Mouse (Mus musculus) left cerebral cortex, postnatal 36 days (tissue): ENCODE data around the gene Eno3. TPM values are rescaled to one million over a fixed set of nuclear protein-coding genes. Genes with fewer than 3 reads are reported as not detected.

ENCODE experiments used
- DNase-seq, 2 experiments: peaks; one replicate each; pipeline ENCODE4 v3.0.0; 2021 to 2022; ENCODE audit warnings: low spot score in 2 of 2, mixed read lengths in 1 of 2
- intact Hi-C: fragments of 180-260 bp; cut with DNase I; formaldehyde crosslinking; loops from one replicate; pipeline ENCODE4 v1.15.1; 2025
- total RNA-seq, 2 experiments: library from RNA; stranded (reverse); gene quantifications; 2 replicates each; pipeline ENCODE4 v1.2.3; 2021

The Eno3 gene
- total RNA-seq, result 1 to 10 TPM; 9.5 to 9.6 TPM

DNA sequence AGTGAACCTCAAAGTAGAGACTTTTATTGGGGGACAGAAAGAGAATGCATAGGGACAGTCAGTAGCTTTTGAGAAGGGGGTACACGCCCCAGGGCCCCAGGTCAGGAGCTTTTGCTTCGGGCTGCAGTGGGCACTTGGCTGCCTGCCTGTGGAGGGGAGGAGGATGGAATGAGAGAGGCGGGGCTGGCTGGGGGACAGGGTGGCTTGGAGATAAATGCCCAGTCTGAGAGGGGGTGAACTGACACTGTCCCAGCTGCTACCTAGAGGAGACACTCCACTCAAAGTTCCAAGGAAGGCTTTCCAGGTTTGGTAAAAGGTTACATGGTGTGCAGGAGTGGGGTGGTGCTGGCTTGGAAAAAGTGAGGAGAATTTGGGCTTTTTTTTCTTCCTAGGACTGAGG lies at the start of gene Eno3:
TSS of gene Eno3 (plus strand) at position 239 of the 400 bp plus-strand sequence.
- no peak for DNase-seq
- intact Hi-C loops, result no loop called here

DNA sequence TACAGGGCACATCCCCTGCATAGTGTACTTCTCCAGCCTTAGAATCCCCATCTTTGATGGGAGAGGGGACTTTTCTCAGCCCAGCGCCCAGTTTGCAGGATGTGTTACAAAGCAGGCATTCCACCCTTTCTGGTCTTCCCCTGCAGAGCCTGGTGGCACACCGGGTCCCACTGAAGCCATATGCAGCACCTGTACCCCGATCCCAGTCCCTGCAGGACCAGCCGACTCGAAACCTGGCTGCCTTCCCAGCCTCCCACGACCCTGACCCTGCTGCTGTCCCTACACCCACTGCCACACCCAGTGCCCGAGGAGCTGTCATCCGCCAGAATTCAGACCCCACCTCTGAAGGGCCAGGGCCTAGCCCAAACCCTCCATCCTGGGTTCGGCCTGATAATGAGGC lies 49.4 kb upstream of the Eno3 start:
- intact Hi-C loops, result loop anchor here (5.0 kb wide), 1 partner anchor 70 kb away; no protein-coding TSS in a partner anchor
- no peak for DNase-seq

DNA sequence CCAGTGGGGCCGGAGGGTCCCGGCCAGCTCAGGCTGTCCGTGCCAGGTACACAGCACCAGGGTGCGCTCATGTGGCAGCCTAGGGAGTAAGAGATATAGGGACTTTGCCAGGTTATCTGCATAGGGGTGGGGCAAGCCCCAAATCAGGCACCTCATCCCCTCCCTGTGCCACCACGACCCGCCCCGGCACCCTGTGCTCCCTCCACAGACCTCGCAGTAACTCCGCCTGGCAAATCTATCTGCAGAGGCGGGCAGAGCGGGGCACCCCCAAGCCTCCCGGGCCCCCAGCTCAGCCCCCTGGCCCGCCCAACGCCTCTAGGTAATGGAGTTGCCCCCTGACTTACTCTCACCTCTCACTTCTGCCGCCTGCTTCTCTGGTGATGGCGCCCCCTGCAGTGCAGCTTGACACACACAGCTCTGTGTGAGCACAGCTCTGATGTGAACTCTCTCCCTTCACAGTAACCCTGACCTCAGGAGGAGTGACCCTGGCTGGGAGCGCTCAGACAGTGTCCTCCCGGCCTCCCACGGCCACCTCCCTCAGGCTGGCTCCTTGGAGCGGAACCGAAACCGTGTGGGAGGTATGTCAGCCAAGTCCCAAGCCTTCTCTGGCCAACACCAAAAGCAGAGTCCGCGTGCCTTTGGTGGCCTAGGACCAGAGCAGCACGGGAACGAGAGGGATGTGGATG lies 48.5 kb upstream of the Eno3 start:
- intact Hi-C loops, result loop anchor here (5.0 kb wide), 1 partner anchor 71 kb away; no protein-coding TSS in a partner anchor
- DNase-seq, result no peak

DNA sequence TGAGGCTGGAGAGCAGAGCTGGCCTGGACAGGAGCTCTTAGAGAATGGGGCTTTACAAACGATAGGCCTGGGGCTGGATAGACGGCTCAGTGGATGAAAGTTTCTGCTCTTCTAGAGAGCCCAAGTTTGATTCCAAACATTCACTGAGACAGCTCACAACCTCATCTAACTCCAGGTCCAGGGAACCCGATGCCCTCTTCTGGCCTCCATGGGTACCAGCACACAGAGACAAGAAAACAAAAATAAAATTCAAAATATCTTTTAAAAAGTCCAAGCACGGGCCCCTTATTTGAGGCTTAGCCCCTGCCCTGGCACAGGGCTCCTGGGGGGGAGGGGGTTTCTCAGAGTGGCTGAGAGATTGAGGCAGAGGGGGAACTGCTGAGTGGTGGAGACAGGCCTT lies 46.2 kb upstream of the Eno3 start:
- DNase-seq, result no peak
- intact Hi-C loops, result no loop called here

DNA sequence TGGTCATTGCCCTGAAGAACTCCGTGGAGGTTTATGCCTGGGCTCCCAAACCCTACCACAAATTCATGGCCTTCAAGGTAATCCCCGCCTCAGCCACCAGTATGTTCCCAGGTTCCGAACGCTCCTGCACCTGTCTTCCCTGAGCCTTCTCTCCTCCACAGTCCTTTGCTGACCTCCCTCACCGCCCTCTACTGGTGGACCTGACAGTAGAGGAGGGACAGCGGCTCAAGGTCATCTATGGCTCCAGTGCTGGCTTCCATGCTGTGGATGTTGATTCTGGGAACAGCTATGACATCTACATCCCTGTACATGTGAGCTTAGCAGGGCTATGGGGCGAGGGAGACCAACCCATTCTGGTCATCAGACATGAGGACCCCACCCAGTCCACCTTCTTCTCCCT lies 44.5 kb upstream of the Eno3 start:
- intact Hi-C loops, result no loop called here
- no peak for DNase-seq

DNA sequence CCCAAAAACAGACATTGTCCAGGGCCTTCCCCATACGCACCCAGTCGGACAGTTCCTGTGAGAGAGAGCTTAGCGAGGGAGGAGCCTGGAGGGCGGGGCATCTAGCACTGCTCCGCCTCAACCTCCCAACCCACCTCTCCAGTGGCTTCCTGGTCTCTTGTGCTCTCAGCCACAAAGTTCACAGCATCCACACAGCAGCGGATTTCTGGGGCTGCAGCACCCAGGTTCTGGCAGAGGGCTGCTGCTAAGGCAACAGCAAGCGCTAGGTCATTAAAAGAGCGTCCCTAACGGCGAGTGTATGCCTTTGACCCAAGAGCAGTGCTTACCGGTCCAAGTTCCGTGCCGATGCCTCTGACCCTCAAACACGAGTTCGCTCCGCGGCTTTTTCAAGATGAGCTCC lies 41.9 kb upstream of the Eno3 start:
- no peak for DNase-seq
- intact Hi-C loops, result no loop called here

DNA sequence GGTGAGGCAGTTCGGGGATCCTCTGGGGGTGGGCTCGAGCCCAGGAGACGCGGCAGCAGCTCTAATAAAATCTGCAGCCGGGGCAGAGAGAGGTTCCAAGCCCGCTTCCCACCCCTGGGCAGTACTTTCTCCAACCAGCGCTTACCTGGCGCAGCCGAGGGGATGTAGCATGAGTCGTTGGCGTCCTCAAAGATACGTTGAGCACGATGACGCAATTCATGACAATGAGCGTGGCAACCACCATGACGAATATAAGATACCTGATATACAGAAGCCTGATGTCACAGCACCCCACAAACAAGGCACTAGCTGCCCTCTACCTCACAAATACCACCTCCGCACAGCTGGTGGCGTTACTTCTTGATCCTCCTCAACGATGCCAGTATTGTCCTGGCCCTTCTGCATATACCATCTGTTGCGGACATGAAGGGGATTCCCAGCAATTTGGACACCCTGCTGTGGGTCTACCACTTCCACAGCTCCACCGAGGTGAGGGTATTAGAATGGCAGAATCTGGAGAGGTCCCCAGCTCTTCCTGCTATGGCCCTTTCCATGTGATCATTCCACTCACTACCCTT lies 41.4 kb upstream of the Eno3 start, which contains the start of gene 4930544D05Rik:
TSS of gene 4930544D05Rik (plus strand) at position 333 of the 578 bp plus-strand sequence.
- intact Hi-C loops, result no loop called here
- no peak for DNase-seq

DNA sequence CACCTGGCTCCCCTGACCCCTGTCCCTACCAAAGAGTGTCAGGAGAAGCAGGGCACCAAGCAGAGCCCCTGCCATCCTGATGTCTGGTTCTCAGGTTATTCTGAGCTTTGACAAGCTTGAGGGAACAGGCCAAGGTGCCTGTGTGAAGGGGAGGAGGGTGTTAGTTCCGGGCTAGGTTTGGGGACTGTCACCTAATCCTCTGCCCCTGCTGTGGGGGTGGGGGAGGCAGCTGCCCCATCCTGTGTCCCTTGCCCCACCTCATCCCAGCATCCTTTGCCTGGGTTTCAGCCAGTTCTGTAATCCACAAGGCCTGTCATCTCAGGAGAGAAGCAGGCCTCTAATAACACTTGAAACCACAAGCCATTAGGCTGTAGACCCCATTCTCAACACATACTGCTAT lies 37.9 kb upstream of the Eno3 start, which contains the start of gene Chrne:
TSS of gene Chrne (minus strand) at position 116 of the 400 bp plus-strand sequence.
- intact Hi-C loops, result no loop called here
- no peak for DNase-seq

DNA sequence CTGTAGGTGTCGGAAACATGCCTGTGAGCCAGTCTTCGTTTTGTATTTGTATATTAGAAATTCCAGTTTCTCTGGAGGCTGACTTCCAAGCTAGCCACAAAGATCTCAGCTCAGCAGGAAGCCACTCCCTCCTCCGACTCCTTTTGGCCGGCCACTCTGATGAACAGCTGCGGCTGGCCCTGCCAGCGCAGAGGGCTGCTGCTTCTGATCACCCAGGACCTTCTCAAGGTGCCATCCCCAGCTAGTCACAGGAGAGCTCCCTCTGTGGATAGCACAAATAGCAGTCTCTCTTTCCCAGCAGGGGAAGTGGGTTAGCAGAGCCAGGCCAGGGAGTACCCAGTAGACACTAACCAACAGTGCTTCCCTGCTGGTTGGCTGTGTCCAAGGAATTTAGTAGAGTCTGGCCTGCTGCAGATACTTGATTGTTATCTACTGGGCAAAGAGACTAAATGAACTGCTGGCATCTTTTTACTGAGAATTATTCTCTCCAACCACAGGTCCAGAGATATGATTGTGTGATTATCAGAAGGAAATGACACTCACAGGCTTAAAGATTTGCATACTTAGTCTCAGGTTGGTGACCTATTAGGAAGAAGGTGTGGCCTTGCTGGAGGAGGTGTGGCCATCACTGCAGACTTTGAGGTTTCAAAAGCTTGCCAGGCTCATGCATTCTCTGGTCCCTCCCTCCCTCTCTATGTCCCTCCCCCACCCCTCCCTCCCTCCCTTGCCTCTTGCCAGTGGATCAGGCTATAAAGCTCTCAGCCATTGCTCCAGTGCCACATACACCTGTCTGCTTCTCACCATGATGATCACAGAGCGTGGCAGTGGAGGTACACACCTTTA lies 34.8 kb upstream of the Eno3 start:
- intact Hi-C loops, result loop anchor here (2.0 to 10.0 kb wide), 2 partner anchors 105 to 207 kb away; partner anchors contain the start of gene Pelp1
- no peak for DNase-seq

DNA sequence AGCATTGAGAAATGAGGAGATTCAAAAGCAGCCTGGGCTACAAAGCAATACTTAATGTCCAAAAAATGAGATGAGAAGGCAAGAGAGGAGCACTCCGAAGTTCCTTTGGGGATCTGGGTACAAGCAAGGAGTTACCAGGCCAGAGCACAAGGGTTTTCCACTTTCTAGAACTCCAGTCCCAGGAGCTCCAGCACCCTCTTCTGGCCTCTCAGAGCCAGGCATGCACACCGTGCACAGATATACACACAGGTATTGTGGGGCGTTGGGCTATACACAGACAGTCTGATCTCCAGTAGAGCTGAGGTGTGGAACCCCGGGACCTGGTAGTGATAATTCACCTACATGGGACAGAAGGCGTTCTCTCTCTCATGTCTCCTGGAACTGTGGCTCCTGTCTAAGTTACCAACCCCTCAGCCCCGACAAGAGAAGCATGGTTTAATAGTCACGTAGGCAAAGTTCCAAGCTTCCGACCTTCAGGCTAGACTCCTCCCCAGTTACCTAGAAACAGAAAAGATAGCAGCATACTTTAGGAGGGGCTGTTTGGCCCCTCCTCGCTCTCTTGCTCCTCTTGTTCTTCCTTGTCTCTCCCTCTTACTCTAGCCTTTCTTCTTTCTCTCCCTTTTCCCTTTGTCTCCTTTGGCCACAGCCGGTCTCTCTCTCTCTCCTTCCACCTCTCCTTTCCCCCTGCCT lies 33.8 kb upstream of the Eno3 start:
- no peak for DNase-seq
- intact Hi-C loops, result loop anchor here (2.0 to 10.0 kb wide), 2 partner anchors 106 to 208 kb away; partner anchors contain the start of gene Pelp1

DNA sequence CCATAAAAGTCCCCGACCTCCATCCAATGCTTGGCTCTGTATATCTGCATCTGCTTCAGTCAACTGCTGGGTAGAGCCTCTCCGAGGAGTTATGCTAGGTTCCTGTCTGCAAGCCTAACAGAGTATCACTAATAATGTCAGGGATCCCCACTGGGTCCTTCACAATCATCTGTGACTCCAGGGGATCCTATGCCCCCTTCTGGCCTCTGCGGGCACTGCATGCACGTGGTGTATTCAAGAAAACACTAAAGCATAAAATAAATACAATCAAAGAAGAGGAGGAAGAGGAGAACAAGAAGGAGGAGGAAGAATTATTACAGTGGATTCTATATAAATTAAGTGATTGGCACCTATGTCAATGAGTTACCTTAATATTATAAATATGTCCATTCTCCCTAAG lies 31.5 kb upstream of the Eno3 start:
- DNase-seq, result no peak
- intact Hi-C loops, result loop anchor here (10.0 kb wide), 1 partner anchor 211 kb away; the partner anchor contains the start of gene Pelp1

DNA sequence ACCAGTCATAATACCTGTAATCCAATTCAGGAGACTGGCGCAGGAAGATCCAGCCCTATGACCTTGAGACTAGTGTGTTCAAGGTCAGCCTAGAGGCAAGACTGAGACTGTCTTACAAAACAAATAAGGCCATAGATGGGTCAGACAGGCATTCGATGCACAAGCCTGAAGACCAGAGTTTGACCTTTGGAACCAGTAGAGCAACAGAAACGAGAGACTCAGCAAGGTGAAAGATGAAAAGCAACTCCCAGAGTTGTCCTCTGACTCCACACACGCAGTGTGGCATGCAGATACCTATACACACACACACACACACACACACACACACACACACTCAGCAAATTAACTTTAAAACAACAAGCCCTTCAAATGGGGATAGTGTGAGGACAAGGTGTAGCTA lies 30.1 kb upstream of the Eno3 start:
- intact Hi-C loops, result loop anchor here (10.0 kb wide), 1 partner anchor 212 kb away; the partner anchor contains the start of gene Pelp1
- no peak for DNase-seq

DNA sequence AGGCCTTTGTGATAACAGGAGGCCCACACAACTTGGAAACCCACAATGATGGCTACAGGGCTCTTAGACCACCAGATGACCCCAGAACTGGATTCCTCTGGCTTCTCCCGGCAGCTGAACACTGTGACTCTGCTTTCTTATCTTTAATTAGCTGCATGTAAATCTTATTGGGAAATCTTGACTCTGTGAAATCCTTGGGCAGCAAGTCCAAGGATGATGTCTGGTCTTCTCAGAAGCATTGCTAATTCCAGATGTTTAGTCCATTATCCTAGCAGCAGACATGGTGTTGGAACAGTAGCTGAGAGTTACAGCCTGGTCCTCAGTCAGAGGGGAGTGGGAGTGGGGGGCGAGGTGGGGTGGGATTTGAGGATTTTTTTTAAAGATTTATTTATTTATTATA lies 28.6 kb upstream of the Eno3 start:
- DNase-seq, result no peak
- intact Hi-C loops, result loop anchor here (10.0 kb wide), 1 partner anchor 214 kb away; the partner anchor contains the start of gene Pelp1

DNA sequence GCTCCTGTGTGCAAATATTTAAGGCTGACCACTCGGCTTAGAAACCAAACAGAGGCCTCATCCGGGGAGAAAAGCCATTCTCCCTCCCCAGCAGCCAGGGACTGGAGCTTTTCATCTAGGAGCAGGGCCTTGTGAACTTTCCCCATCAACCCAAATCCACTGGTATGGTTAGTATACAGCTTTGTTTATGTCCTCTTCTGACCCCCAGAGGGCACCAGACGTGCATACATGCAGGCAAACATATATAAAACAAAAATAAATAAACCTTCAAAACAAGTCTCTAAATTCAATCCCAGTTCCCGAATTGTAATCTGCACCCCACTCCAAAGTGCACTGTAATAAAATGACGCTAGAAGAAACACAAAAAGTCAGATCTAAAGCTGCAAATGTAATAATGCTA lies 27.4 kb upstream of the Eno3 start:
- intact Hi-C loops, result loop anchor here (10.0 kb wide), 1 partner anchor 215 kb away; the partner anchor contains the start of gene Pelp1
- DNase-seq, result no peak

DNA sequence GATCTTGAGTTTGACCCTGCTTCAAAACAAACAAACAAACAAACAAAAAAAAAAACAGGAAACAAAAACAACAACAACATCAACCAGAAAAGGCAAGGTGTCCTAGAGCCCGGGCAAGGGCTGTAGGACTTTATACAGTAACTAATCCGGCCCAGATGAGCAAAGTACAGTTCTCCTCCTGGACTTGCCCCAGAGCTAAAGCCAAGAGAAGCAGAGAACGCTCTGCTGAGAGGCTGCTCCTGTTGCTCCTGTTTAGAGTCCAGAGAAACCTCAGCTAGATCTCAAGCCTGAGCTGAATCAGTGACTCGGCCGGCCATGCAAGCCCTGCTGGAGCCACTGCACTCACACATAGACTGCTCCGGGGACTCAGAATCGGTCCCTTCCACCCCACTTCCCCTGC lies 26.9 kb upstream of the Eno3 start:
- intact Hi-C loops, result loop anchor here (5.0 kb wide), 1 partner anchor 127 kb away; no protein-coding TSS in a partner anchor
- no peak for DNase-seq

DNA sequence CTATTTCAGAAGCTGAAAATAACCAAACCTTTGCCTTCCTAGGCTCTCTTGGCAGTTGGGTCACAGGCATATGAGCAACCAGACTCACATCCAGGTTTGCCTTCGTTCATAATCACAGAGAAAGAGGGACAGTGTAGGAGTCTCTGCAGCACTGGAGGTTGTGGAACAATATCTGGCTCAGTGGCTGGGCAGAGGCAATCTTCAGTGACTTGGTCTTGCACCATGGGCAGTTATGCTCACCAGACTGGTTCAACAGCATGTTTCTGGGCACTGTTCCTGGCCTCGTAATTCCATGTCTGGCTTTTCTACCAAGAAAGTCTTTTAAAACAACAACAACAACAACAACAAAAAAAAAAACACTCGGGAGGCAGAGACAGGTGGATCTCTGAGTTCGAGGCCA lies 21.4 kb upstream of the Eno3 start:
- DNase-seq, result no peak
- intact Hi-C loops, result no loop called here

DNA sequence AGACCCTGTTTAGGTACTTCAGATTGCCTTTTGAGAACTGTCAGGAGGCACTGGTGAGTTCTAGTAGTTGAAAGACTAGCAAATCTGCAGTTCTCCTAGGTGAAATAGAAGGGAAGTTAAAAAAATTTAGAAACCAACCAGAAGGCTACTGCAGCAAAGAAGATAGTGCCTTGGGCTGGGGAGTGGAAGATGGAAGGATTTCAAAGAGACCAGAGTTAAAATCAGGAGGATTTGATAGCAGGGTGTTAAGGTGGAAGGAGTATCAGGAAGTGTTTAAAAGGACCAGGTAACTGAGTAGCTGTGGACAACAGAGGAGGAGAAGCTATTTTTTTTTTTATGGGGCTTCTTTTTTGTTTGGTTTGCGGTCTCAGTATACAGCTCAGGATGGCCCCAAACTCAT lies 19.2 kb upstream of the Eno3 start:
- no peak for DNase-seq
- intact Hi-C loops, result no loop called here

DNA sequence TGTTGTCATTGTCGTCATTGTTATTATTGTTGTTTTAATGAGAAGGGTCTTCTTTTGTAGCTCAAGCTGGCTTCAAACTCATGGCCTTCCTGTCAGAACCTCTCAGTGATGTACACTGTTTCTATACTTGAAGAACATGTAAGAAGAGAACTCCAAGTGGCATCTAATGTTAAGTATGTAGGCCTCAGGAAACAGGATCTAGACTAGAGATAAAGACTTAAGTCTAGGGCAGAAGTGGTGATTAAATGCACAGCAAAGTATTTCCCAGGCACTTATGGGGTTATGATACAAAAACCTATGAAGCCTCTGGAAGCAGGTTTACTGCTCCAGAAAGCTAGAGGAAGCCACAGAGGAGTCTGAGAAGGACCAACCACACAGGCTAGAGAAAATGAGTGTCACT lies 18.7 kb upstream of the Eno3 start:
- intact Hi-C loops, result no loop called here
- DNase-seq, result no peak

DNA sequence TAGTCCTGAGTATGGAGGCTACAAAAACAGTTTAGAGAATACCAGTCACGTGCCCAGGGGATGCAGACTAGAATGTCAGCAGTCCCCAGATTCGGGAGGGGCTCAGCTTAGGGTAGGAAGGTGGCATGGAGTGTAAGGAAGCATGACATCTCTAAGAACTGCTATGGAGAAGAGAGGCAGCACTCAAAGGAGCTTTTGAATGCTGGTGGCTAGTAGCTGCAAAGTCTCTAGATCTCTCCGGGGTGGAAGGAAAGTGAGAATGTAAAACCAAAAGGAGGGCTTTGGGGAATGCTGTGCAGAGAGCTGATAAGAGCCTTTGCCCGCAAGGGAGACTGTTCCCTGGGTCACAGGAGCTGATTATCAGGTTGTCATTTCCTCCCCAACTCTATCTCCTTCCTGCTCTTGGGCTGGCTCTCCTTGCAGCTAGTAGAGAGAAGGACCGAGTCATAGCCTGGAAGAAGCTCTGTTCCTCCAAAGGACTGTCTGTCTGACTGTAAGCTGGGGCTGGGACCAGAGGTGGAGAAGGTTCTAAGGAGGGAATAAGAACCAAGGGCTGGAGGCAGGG lies 18.2 kb upstream of the Eno3 start, which contains the start of gene Gp1ba:
TSS of gene Gp1ba (plus strand) at position 409 of the 565 bp plus-strand sequence.
- intact Hi-C loops, result no loop called here
- no peak for DNase-seq
